Mouse (Mus musculus) heart, embryonic 16.5 days (tissue): ENCODE data around the gene Gadd45g. TPM values are rescaled to one million over a fixed set of nuclear protein-coding genes. Genes with fewer than 3 reads are reported as not detected.

ENCODE experiments used
- polyA plus RNA-seq: library from polyadenylated mRNA; unstranded; fragments of >200 nt; fragmentation: Nextera tagmentation; extraction: Ambion mirVana; gene quantifications from 2 replicates; pipeline ENCODE4 v1.2.1, GENCODE M21; 2015

The Gadd45g gene
- polyA plus RNA-seq, 1 experiment from 2014 or later = 43.1 TPM

Other genes starting within 250 kb of the Gadd45g start
- gene Cks2, start 201.4 kb upstream of the Gadd45g start, polyA plus RNA-seq = 231 and 263 TPM in 2 replicates
- 29.3 and 30.2 TPM in 2 replicates for gene Secisbp2, start 195.0 kb upstream of the Gadd45g start, polyA plus RNA-seq
- gene Sema4d, start 52.9 kb upstream of the Gadd45g start, polyA plus RNA-seq = 17.6 and 22.5 TPM in 2 replicates